Mouse (Mus musculus) left cerebral cortex, adult 2 months (tissue): ENCODE measurements around the gene Plekha7. TPM values are rescaled to one million over a fixed set of nuclear protein-coding genes. Genes with fewer than 3 reads are reported as not detected.

Experiments
- DNase-seq, 2 experiments: peaks; one replicate each; pipeline ENCODE4 v3.0.0; 2021 to 2022; ENCODE audit warnings: low spot score in 2 of 2, mixed read lengths in 1 of 2; ENCODE audit errors: extremely low spot score in 1 of 2
- H3K27ac ChIP-seq: fragments of 200-600 bp; 2 replicates; pipeline ENCODE4 v1.8.1; 2022
- H3K4me3 ChIP-seq: fragments of 200-600 bp; 2 replicates; pipeline ENCODE4 v1.8.1; 2022
- CTCF ChIP-seq: fragments of 200-600 bp; IDR thresholded peaks from 2 replicates; pipeline ENCODE4 v1.8.1; 2022; ENCODE audit warnings: antibody characterized with exemption, mild to moderate bottlenecking, moderate library complexity
- intact Hi-C: fragments of 180-260 bp; cut with DNase I; formaldehyde crosslinking; loops from one replicate; pipeline ENCODE4 v1.15.1; 2025
- total RNA-seq, 2 experiments: library from RNA; stranded (reverse); gene quantifications; 2 replicates each; pipeline ENCODE4 v1.2.3; 2021

The Plekha7 gene
- total RNA-seq, 2 experiments from 2014 or later, result 25.5 to 31.0 TPM

- Histone ChIP-seq H3K27ac (no peak overlapping the region), H3K4me3 (no peak overlapping the region)
- intact Hi-C loops, result loop anchor here (1.0 kb wide), 1 partner anchor 193 kb away; no protein-coding TSS in a partner anchor
- DNase-seq, result no peak
- TF ChIP-seq CTCF, result peak; percentile 37
These were observed 176.8 kb downstream of the Plekha7 start for GRCm38 (mm10) chr7:116131390-116131789.

- intact Hi-C loops, result no loop called here
- Histone ChIP-seq H3K4me3 (no peak overlapping the region), H3K27ac (no peak overlapping the region)
- DNase-seq, result no peak
- no peak for TF ChIP-seq CTCF
These were observed 178.8 kb downstream of the Plekha7 start for GRCm38 (mm10) chr7:116129374-116129773.

GRCm38 (mm10) chr7:116128286-116128685 lies 179.9 kb downstream of the Plekha7 start:
- TF ChIP-seq CTCF, result no peak
- no peak overlapping the region for H3K4me3 ChIP-seq
- no peak for DNase-seq
- intact Hi-C loops, result no loop called here
- no peak overlapping the region for H3K27ac ChIP-seq

GRCm38 (mm10) chr7:116127052-116127451 lies 181.1 kb downstream of the Plekha7 start:
- intact Hi-C loops, result no loop called here

GRCm38 (mm10) chr7:116125671-116126070 lies 182.5 kb downstream of the Plekha7 start:
- H3K4me3 ChIP-seq, result no peak overlapping the region
- DNase-seq, result no peak
- intact Hi-C loops, result no loop called here
- H3K27ac ChIP-seq, result no peak overlapping the region; the same call in 1 of the 2 replicates
- no peak for TF ChIP-seq CTCF

More at GRCm38 (mm10) chr7:116127052-116127451, 181.1 kb downstream of the Plekha7 start:
- Histone ChIP-seq H3K27ac (no peak overlapping the region), H3K4me3 (no peak overlapping the region)
- no peak for DNase-seq
- TF ChIP-seq CTCF, result no peak

GRCm38 (mm10) chr7:116124057-116124456 lies 184.1 kb downstream of the Plekha7 start:
- no peak for TF ChIP-seq CTCF
- Histone ChIP-seq H3K27ac (peak overlapping the region; percentile 70), H3K4me3 (no peak overlapping the region)
- intact Hi-C loops, result no loop called here
- DNase-seq, result no peak

- no peak for TF ChIP-seq CTCF
- DNase-seq, result no peak
- Histone ChIP-seq H3K27ac (peak overlapping the region; percentile 70), H3K4me3 (no peak overlapping the region)
- intact Hi-C loops, result no loop called here
These were observed 184.6 kb downstream of the Plekha7 start for GRCm38 (mm10) chr7:116123597-116123985.

- TF ChIP-seq CTCF, result no peak
- DNase-seq, result no peak
- Histone ChIP-seq H3K4me3 (no peak overlapping the region), H3K27ac (peak overlapping the region; percentile 45; the same call in 1 of the 2 replicates)
- intact Hi-C loops, result no loop called here
These were observed 185.1 kb downstream of the Plekha7 start for GRCm38 (mm10) chr7:116122981-116123596.

GRCm38 (mm10) chr7:116121202-116121601 lies 187.0 kb downstream of the Plekha7 start:
- no peak for DNase-seq
- TF ChIP-seq CTCF, result no peak
- intact Hi-C loops, result no loop called here
- H3K27ac ChIP-seq, result no peak overlapping the region
- no peak overlapping the region for H3K4me3 ChIP-seq

- no peak for DNase-seq
- intact Hi-C loops, result no loop called here
- no peak overlapping the region for H3K4me3 ChIP-seq
- H3K27ac ChIP-seq, result no peak overlapping the region
- TF ChIP-seq CTCF, result no peak
These were observed 187.4 kb downstream of the Plekha7 start for GRCm38 (mm10) chr7:116120737-116121136.

GRCm38 (mm10) chr7:116119306-116119857 lies 188.8 kb downstream of the Plekha7 start:
- no peak overlapping the region for H3K27ac ChIP-seq
- TF ChIP-seq CTCF, result no peak
- intact Hi-C loops, result no loop called here
- no peak overlapping the region for H3K4me3 ChIP-seq
- no peak for DNase-seq

GRCm38 (mm10) chr7:116115991-116116390 lies 192.2 kb downstream of the Plekha7 start:
- no peak for DNase-seq
- no peak for TF ChIP-seq CTCF
- intact Hi-C loops, result no loop called here
- no peak overlapping the region for H3K27ac ChIP-seq
- H3K4me3 ChIP-seq, result no peak overlapping the region
